Mouse (Mus musculus) thymus, postnatal 25 days (tissue): ENCODE results near the gene Cpn1.

Experiments
- DNase-seq: peaks from one replicate; pipeline ENCODE4 v3.0.0; 2022

The Cpn1 gene

GRCm38 (mm10) chr19:43938355-43938754, 48.0 kb downstream of the Cpn1 start:
- no peak for DNase-seq

GRCm38 (mm10) chr19:43930926-43931325, 55.4 kb downstream of the Cpn1 start:
- no peak for DNase-seq

DNA sequence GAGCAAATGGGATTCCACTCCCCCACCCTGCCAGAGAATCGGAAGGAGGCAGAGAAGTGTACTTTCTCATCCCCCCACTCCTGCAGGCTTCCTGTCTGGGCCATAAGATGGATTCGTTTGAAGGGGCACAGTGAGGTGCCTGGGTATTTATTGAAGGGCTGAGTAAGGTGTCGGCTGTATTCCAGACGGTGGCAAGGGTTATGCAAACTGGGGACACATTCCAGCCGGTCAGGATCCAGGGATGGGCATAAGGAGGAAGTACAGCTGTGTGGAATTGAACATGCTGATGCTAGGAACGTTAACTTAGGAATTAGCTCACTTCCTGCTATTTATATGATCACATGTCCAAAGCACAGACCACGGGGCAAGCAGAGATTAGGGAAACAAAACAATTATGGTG, 56.0 kb downstream of the Cpn1 start:
- DNase-seq: no peak

DNA sequence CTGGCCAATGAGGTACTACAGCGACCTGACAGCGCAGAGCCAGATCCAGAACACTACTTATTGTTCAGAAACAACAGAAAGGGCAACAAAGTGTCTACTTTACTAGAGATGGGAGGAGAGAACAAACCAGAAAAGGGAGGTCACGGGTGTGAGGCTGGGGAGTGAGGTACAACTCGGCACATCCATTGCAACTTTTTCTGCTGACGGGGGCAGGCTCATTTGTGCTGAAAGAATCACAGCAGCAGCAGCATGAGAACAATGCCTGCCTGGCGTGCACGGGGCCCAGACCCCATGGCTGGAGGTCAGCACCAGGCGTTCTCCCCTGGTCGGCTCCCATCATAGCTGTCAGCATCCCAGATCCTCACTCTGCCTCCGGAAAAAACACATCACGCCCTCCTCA, 56.5 kb downstream of the Cpn1 start:
- DNase-seq: no peak

DNA sequence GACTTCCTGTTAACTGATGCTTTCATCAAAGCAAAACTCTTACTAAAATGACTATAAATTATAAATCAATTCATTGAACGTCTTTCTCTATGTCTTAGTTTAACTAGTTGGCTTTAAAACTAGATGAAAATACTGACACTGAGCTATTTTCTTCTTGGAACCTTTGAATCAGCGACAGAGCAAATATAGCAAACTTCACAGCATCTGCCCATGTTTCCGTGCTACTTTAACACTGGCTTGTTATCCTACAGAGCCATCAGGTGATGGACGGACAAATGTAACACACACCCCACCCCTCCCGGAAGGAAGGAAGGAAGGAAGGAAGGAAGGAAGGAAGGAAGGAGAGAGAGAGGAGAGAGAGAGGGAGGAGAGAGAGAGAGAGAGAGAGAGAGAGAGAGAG, 58.4 kb downstream of the Cpn1 start:
- no peak for DNase-seq

DNA sequence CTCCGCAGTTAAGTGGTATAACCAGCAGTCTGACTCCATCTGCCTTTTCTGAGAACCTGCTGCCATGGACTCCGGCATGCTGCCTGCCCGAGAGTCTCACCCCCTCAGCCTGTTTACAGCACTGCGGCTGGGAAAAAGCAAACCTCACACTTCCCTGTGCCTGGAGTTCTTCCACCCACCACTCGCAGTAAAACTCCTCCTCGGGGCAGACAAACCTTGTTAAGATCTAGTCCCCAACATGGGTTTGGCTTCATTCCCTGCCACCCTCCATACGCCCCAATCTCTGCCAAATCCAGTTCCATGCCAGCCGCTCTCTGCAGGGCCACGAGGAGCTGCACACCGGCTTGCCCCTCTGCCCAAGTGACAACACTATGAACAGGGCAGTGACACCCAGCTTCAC, 59.3 kb downstream of the Cpn1 start:
- DNase-seq: no peak

DNA sequence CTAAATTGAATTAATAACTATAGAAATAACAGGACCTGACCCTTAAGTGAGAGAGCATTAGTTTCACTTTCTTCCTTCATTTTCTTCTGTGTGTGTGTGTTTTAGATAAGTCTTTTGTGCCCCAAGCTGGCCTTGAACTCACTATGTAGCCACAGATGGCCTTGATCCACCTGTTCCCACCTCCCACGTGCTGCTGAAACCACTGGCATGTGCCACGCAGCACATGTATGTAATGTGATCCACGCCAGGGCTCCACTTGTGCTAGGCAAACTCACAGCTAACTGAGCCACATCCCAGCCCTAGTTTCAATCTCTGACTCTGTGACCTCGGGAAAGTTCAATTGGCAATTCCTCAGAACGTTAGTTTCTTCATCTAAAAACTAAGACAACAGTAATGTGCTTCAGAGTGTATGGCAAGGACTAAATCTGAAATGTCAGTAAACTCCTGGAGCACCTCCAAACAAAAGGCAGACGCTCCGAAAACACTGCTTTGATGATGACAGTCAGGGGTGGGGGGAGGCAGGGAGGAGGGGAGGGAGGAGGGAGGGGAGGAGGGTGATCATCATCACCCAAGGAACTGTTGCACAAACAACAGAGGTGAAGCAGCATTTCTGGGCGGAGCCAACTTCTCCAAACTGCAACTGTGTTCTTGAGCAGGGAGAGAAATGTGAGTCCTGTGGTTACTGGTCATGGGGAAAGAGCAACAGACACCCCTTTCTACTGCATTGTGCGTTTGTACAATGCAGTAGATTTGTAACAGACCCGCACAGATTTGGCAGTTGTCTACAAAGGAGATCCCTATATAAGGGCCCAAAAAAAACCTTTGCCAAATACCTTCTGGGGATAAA, 60.0 kb downstream of the Cpn1 start:
- no peak for DNase-seq

DNA sequence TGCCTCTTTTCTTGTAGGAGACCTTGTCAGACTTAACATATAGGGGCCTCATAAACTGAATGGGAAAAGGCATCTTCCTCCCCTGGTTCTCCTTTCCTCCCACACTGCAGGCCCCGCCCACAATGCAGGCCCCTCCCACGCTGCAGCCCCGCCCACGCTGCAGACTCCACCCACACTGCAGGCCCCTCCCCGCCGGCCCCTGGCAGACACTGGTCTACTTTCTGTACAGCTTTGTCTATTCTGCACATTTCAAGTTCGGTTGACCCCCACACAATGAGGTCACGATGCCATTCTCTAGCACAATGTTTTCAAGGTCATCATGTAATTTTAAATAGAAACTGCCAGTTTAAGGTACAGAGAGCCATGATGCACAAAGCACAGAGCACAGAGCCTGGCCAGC, 62.0 kb downstream of the Cpn1 start:
- DNase-seq: no peak

DNA sequence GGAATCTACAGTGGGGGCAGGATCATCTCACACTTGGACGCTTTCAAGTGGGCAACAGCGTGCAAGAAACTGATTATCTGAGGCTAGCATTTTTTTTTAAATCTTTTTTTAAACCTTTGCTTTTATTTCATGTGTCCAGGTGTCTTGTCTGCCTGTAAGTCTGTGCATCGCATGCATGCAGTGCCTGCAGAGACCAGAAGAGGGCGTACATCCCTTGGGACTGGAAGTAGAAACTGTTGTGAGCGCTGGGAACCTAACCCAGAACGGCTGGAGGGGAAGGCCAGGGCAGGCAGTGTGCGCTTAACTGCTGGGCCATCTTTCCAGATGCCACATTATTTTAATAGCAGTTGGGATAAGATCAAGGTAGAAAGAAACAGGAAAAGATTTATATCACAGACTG, 63.4 kb downstream of the Cpn1 start:
- no peak for DNase-seq

DNA sequence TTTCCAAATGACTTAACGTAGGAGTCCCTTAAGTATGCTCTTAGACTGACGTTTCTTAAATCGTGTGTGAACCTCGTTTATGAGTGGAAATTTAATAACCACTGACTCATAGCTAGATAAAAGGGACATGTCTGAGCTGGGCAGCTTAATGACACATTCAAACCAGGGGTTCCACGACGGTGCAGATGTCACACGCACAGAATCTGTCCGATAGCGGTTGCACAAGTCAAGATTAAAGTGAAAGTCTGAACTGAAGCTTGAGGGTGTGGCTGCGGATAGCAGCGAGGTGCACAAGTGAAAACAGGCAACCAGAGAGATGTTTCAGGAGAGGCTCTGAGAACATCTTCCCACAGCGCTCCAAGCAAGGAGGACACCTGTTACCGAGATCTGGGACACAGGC, 64.9 kb downstream of the Cpn1 start:
- peak; percentile 9 for DNase-seq

GRCm38 (mm10) chr19:43920453-43921300, 65.7 kb downstream of the Cpn1 start:
- no peak for DNase-seq

- DNase-seq: no peak
Observed at GRCm38 (mm10) chr19:43919841-43920240, 66.5 kb downstream of the Cpn1 start.

DNA sequence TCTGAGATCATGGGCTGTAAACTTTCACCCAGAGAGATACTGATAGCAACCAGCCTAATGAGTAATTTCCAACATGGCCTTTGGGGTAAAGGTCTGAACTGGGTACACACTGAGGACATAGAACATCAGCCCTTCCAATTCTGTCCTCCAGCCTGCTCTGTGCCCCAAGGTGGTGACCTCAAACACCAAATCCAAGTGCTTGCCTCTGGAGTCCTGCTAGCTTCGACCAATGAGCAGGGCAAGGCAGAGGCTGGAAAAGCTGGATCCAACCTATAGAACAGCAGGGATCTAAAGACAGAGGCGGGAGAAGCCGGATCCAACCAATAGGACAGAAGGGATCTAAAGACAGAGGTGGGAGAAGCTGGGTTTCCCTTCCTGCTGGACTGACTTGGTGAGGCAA, 67.5 kb downstream of the Cpn1 start:
- no peak for DNase-seq

- no peak for DNase-seq
Observed at GRCm38 (mm10) chr19:43917763-43918162, 68.6 kb downstream of the Cpn1 start.

DNA sequence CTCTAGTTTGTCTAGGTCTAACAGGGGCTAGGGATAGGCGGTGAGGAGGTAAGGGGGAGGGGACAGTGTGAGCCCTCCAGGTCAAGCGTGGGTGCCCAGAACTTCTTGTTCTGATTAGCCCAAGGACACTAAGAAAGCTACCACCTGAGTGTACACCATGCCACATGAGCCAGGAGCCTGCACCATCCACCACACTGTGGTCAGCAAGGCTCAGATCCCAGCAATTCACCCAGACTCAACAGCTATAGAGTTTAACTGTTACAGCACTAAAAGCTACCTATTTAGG, 69.0 kb downstream of the Cpn1 start:
- DNase-seq: no peak

GRCm38 (mm10) chr19:43916586-43917405, 69.6 kb downstream of the Cpn1 start:
- peak; percentile 16 for DNase-seq

DNA sequence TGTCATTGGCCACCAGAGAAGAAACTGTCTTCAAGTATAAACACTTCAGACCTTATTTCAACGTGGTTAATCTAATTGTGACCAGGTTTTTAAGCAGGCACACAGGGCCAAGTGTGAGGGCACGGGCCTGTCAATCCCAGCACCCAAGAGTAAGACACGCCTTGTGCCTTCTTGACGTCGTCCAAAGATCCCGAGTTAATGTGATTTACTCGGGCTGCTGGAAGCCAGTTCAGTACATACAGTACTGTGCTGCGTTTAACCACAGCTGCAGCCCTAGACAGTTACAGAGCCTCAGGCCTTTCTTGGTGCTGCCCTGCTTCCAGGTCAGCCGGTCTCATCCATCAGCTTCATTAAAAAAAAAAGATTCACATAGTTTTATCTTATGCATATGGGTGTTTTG, 70.9 kb downstream of the Cpn1 start:
- no peak for DNase-seq

DNA sequence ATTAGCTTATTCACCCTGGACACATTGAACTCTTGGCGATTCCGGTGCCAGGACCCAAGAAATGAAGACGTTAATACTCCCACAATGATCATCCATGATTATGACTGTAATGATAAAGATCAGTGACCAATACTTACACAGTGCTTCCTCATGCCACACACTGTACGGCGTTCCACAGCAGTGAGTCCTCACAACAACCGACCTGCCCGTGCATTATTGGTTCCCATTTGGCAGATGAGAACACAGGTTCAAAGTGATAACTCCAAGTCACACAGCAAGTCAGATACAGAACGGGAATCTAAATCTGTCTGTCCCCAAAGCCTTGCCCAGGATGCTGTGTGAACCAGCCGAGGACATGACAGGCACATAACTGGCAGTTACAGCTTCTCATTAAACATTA, 71.4 kb downstream of the Cpn1 start:
- no peak for DNase-seq

GRCm38 (mm10) chr19:43912775-43913486, 73.4 kb downstream of the Cpn1 start:
- DNase-seq: no peak

DNA sequence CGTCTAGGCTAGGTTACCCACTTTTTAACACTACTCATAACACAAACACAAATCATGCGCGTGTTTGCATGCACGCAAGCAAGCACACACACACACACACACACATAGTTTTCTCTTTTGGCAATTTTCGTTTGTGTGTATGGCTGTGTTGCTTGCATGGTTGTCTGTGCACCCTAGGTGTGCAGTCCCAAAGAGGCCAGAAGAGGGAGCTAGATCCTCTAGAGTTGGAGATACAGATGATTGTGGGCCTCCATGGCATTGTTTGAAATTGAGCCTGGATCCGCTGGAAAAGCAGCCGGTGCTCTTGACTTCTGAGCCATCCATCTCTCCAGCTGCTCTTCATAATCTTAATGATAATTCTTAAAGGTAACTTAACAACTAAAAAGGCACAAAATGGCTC, 79.9 kb downstream of the Cpn1 start:
- DNase-seq: no peak
